Mouse (Mus musculus) hindbrain, embryonic 16.5 days (tissue): ENCODE data around the gene Ube2e2. TPM values are rescaled to one million over a fixed set of nuclear protein-coding genes. Genes with fewer than 3 reads are reported as not detected.

Source experiments
- ATAC-seq: fragments of 200-750 bp; cut with Nextera tagmentation; 2 replicates; pipeline ENCODE4 v1.8.0; 2017; ENCODE audit warnings: moderate TSS enrichment, moderate library complexity
- H3K27ac ChIP-seq: fragments of 300-500 bp; sonication (generic); 2 replicates; pipeline ENCODE4 v1.5.1; 2014; ENCODE audit warnings: low read depth, mild to moderate bottlenecking, control low read depth, low read length, moderate library complexity
- H3K27me3 ChIP-seq: fragments of 300-500 bp; sonication (generic); replicated peaks from 2 replicates; pipeline ENCODE4 v1.6.1; 2014; ENCODE audit warnings: low read length; ENCODE audit not compliant: control insufficient read depth, insufficient read depth
- H3K36me3 ChIP-seq: fragments of 300-500 bp; sonication (generic); 2 replicates; pipeline ENCODE4 v1.6.1; 2014; ENCODE audit warnings: mild to moderate bottlenecking, low read length, moderate library complexity, mixed read lengths; ENCODE audit not compliant: control insufficient read depth, insufficient read depth
- H3K4me1 ChIP-seq: fragments of 300-500 bp; sonication (generic); 2 replicates; pipeline ENCODE4 v1.6.1; 2014; ENCODE audit warnings: low read depth, low read length; ENCODE audit not compliant: control insufficient read depth, insufficient read depth
- H3K4me2 ChIP-seq: fragments of 300-500 bp; sonication (generic); 2 replicates; pipeline ENCODE4 v1.6.1; 2014; ENCODE audit warnings: mild to moderate bottlenecking, low read length, control low read depth, moderate library complexity
- H3K4me3 ChIP-seq: fragments of 300-500 bp; sonication (generic); 2 replicates; pipeline ENCODE4 v1.5.1; 2014; ENCODE audit warnings: mild to moderate bottlenecking, low read length, control low read depth, moderate library complexity
- H3K9ac ChIP-seq: fragments of 300-500 bp; sonication (generic); 2 replicates; pipeline ENCODE4 v1.6.1; 2014; ENCODE audit warnings: low read depth, mild to moderate bottlenecking, control low read depth, low read length, moderate library complexity
- H3K9me3 ChIP-seq: fragments of 300-500 bp; sonication (generic); 2 replicates; pipeline ENCODE4 v1.6.1; 2014; ENCODE audit warnings: mild to moderate bottlenecking, low read length, moderate library complexity; ENCODE audit not compliant: control insufficient read depth
- WGBS: fragments of 180-500 bp; shearing (Covaris S2); extraction: QIAGEN DNeasy Blood & Tissue Kit; methylation state at CpG from one replicate; pipeline ENCODE4 v1.1.7; 2014; 5-methylcytosine and 5-hydroxymethylcytosine counted together
- polyA plus RNA-seq: library from polyadenylated mRNA; unstranded; fragments of >200 nt; fragmentation: Nextera tagmentation; extraction: Ambion mirVana; gene quantifications from 2 replicates; pipeline ENCODE4 v1.2.1, GENCODE M21; 2015

Gene Ube2e2
- polyA plus RNA-seq, 1 experiment from 2014 or later, result 145 TPM

DNA sequence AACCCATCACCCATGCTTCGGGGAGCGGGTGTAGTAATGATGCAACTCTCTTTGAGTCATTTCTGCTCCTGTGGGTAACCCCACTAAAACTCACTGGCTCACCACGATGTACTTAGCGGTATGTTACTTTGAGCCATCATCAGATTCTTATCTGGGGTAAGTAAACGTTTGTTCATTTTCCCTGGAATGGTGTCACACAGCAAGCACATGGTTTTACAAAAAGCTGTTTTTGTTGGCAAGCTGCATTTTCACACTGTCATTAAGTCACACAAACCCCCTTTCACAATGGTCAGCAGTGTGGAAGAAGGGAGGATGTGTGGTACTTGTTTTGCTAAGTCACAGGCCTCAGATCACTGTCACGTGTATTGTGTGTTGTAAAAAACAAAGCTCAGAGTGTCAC lies 73.4 kb downstream of the Ube2e2 start:
- Histone ChIP-seq H3K4me1 (no peaks in the 10 kb centered on the region), H3K9ac (no peak overlapping the region), H3K27me3 (no peaks in the 10 kb centered on the region), H3K27ac (no peak overlapping the region), H3K4me3 (no peak overlapping the region), H3K36me3 (no peaks in the 10 kb centered on the region), H3K9me3 (no peaks in the 10 kb centered on the region), H3K4me2 (no peak overlapping the region)
- WGBS, result 71% methylated on average over 6 of the region's 6 CpGs
- ATAC-seq, result 0 out of 2 replicates have a peak, but pooled peaks have one; percentile 20

GRCm38 (mm10) chr14:18796857-18797256 lies 97.2 kb downstream of the Ube2e2 start:
- ATAC-seq, result no peak
- Histone ChIP-seq H3K4me3 (no peak overlapping the region), H3K4me1 (no peaks in the 10 kb centered on the region), H3K27ac (no peak overlapping the region), H3K36me3 (no peaks in the 10 kb centered on the region), H3K27me3 (no peaks in the 10 kb centered on the region), H3K4me2 (no peak overlapping the region), H3K9me3 (peaks cover 3% of the 10 kb centered on the region; the same call in 1 of the 2 replicates), H3K9ac (no peak overlapping the region)

- H3K4me3 ChIP-seq, result no peak overlapping the region
- H3K9me3 ChIP-seq, result peaks cover 3% of the 10 kb centered on the region; the same call in 1 of the 2 replicates
- ATAC-seq, result no peak
- H3K4me2 ChIP-seq, result no peak overlapping the region
- H3K27ac ChIP-seq, result no peak overlapping the region
- WGBS, result 77% methylated on average over 2 of the region's 2 CpGs
- H3K4me1 ChIP-seq, result no peaks in the 10 kb centered on the region
- H3K36me3 ChIP-seq, result no peaks in the 10 kb centered on the region
- H3K27me3 ChIP-seq, result no peaks in the 10 kb centered on the region
- no peak overlapping the region for H3K9ac ChIP-seq
Measured at GRCm38 (mm10) chr14:18795787-18796186, 98.3 kb downstream of the Ube2e2 start.

- Histone ChIP-seq H3K9me3 (no peaks in the 10 kb centered on the region), H3K36me3 (no peaks in the 10 kb centered on the region), H3K4me2 (no peak overlapping the region), H3K27me3 (no peaks in the 10 kb centered on the region), H3K9ac (no peak overlapping the region), H3K4me3 (no peak overlapping the region), H3K4me1 (no peaks in the 10 kb centered on the region), H3K27ac (no peak overlapping the region)
- no peak for ATAC-seq
- 87% methylated on average over 3 of the region's 3 CpGs for WGBS
Measured at GRCm38 (mm10) chr14:18778993-18779675, 114.9 kb downstream of the Ube2e2 start.

GRCm38 (mm10) chr14:18778241-18778640 lies 115.8 kb downstream of the Ube2e2 start:
- Histone ChIP-seq H3K4me3 (no peak overlapping the region), H3K9ac (no peak overlapping the region), H3K4me2 (no peak overlapping the region), H3K36me3 (no peaks in the 10 kb centered on the region), H3K27me3 (no peaks in the 10 kb centered on the region), H3K4me1 (no peaks in the 10 kb centered on the region), H3K27ac (no peak overlapping the region), H3K9me3 (no peaks in the 10 kb centered on the region)
- no peak for ATAC-seq
- WGBS, result 88% methylated on average over 5 of the region's 5 CpGs

- H3K4me3 ChIP-seq, result no peak overlapping the region
- H3K9me3 ChIP-seq, result no peaks in the 10 kb centered on the region
- WGBS, result 84% methylated on average over 2 of the region's 2 CpGs
- no peak overlapping the region for H3K4me2 ChIP-seq
- H3K27ac ChIP-seq, result no peak overlapping the region
- no peak for ATAC-seq
- no peak overlapping the region for H3K9ac ChIP-seq
- H3K36me3 ChIP-seq, result no peaks in the 10 kb centered on the region
- no peaks in the 10 kb centered on the region for H3K4me1 ChIP-seq
- no peaks in the 10 kb centered on the region for H3K27me3 ChIP-seq
Measured at GRCm38 (mm10) chr14:18776132-18776531, 117.9 kb downstream of the Ube2e2 start.

- Histone ChIP-seq H3K27me3 (no peaks in the 10 kb centered on the region), H3K9me3 (no peaks in the 10 kb centered on the region), H3K4me3 (no peak overlapping the region), H3K4me2 (no peak overlapping the region), H3K9ac (no peak overlapping the region), H3K4me1 (no peaks in the 10 kb centered on the region), H3K36me3 (no peaks in the 10 kb centered on the region), H3K27ac (no peak overlapping the region)
- no peak for ATAC-seq
- 61% methylated on average over 2 of the region's 2 CpGs for WGBS
Measured at GRCm38 (mm10) chr14:18773724-18774123, 120.3 kb downstream of the Ube2e2 start.

DNA sequence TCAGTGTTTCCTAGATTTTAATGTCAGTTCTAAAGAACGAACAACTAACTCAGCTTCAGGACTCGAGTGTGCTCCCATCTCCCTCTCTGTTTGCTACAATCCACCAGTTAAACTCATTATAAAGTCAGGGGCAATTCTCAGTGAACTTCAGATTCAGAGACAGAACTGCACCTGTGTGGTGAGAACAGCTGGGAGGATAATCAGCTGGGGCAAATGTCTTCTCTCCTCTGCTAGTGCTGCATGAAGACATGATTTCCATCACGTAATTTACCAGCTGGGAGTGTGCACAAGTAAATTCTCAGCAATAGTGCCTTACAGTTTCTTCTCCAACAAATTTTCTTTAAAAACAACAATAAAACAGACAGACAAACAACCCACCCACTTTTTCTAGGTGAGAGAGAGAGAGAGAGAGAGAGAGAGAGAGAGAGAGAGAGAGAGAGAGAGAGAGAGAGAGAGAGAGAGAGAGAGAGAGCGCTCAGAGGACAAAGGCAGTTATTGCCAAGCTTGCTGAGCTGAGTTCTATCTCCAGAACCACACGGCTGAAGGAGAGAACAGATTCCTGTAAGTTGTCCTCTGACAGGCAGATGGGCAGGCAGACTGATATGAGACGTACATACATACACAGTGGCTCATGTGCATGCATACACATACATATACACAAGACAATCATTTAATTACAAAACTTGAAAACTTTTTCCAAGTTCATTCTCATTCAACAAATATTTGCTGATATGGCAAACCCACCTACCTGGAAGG lies 134.3 kb downstream of the Ube2e2 start:
- WGBS, result 61% methylated on average over 6 of the region's 6 CpGs
- peak; percentile 51; the same call in 1 of the 2 replicates for ATAC-seq
- H3K27ac ChIP-seq, result no peak overlapping the region

DNA sequence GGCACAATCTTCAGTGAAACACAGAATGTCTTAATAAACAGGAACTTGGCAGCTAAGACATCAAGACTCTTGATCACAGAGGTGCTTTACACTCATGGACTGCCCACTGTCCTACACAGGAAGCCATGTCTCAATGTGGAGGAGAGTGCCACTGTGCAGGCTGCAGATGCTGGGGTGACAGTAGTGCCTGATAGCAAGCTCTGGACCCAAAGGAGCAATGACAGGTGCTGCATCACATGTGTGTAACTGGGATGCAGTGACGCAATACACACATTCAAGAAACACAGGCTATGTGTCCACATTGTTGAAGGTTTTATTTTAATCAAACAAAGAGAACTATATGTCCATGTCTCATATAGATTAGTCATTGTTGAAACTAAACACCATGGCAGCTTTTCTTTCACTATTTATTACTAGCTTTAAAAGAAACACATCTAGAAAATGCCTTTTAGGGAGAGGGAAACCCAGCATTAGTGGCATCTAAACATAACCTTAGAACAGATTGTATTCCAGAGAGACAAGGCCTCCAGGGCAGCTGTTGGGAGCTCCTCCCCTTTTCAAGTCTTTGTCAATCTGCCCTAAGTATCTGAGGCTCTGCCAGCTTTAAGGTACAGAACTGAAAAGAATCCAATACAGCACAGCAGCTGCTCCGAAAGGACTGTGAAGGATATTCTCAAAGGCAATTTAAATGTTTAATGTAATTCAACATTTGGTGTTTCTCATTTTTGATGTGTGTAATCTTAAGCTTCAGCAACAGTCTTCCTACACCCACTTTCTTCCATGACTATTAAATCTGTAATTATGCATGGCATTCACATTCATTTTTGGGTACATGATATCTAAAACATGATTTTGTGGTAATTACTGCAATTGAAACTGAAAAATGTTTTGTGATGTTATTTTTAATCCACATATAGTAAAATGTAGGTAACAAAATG lies 135.2 kb downstream of the Ube2e2 start:
- Histone ChIP-seq H3K27me3 (no peaks in the 10 kb centered on the region), H3K4me2 (no peak overlapping the region), H3K36me3 (no peaks in the 10 kb centered on the region), H3K27ac (no peak overlapping the region), H3K4me1 (peaks cover 6% of the 10 kb centered on the region), H3K4me3 (no peak overlapping the region), H3K9ac (no peak overlapping the region), H3K9me3 (no peaks in the 10 kb centered on the region)
- 56% methylated on average over 2 of the region's 2 CpGs for WGBS
- peak; percentile 57 for ATAC-seq

More for the DNA sequence above, 134.3 kb downstream of the Ube2e2 start:
- H3K27me3 ChIP-seq, result no peaks in the 10 kb centered on the region
- no peak overlapping the region for H3K9ac ChIP-seq
- no peaks in the 10 kb centered on the region for H3K36me3 ChIP-seq
- H3K4me2 ChIP-seq, result no peak overlapping the region
- no peaks in the 10 kb centered on the region for H3K9me3 ChIP-seq
- no peak overlapping the region for H3K4me3 ChIP-seq
- peaks cover 6% of the 10 kb centered on the region for H3K4me1 ChIP-seq
